15 mouse cellular contexts compared by ENCODE assay signal in genomic region chr13:114636731-114637130, GRCm38 (mm10).
A peak's percentile ranks its signal among the peaks of the same experiment; 100 is the strongest.
DNase-seq lines count a peak whose midpoint lies in the region; ATAC-seq lines count a peak whose summit lies in the region.
"Had no signal": no experiment of that assay in that cellular context is flagged by ENCODE, and none has a peak within 500 bp of the region (broad histone marks: within the 10 kb centered on the region; RNA-seq: fewer than 3 reads in every experiment).

No protein-coding gene starts in this region.

- 84% methylated on average over 4 of the region's 4 CpGs for WGBS in kidney, embryonic 15.5 days

- no peaks in the 10 kb centered on the region for H3K4me1 ChIP-seq in kidney, embryonic 15.5 days
- H3K4me1 ChIP-seq: embryonic facial prominence, embryonic 15.5 days; forebrain, embryonic 15.5 days; heart, embryonic 15.5 days; intestine, embryonic 15.5 days had no signal

- H3K27ac ChIP-seq in kidney, embryonic 15.5 days = no peak overlapping the region
- H3K27ac ChIP-seq: embryonic facial prominence, embryonic 15.5 days; forebrain, embryonic 15.5 days; heart, embryonic 15.5 days; intestine, embryonic 15.5 days had no signal

- H3K4me2 ChIP-seq in kidney, embryonic 15.5 days = no peak overlapping the region
- H3K4me2 ChIP-seq: embryonic facial prominence, embryonic 15.5 days; forebrain, embryonic 15.5 days; heart, embryonic 15.5 days; intestine, embryonic 15.5 days; liver, embryonic 11.5 days had no signal

- H3K36me3 ChIP-seq in kidney, embryonic 15.5 days = no peaks in the 10 kb centered on the region
- H3K36me3 ChIP-seq: embryonic facial prominence, embryonic 15.5 days; forebrain, embryonic 15.5 days; heart, embryonic 15.5 days; intestine, embryonic 15.5 days had no signal

- H3K27me3 ChIP-seq in kidney, embryonic 15.5 days = no peaks in the 10 kb centered on the region
- H3K27me3 ChIP-seq: embryonic facial prominence, embryonic 15.5 days; forebrain, embryonic 15.5 days; heart, embryonic 15.5 days; intestine, embryonic 15.5 days had no signal

- peak; percentile 17 for DNase-seq in kidney, adult 11 months
- DNase-seq in urinary bladder, postnatal 14 days (ENCODE audit: low spot score) = peak; percentile 44
- DNase-seq in urinary bladder, adult 2 months (ENCODE audit: low spot score) = no peak
- DNase-seq in gastrocnemius, adult 8-10 months (ENCODE audit: low spot score in 2 of 2) = peak; percentile 23 to 27
- DNase-seq in testis, postnatal 14 days (ENCODE audit: low spot score) = peak; percentile 38
- no peak for DNase-seq in spleen, adult 12 weeks (ENCODE audit: low spot score)
- DNase-seq: layer of hippocampus, postnatal 36 days; thymus, adult 2 months had no signal

- ATAC-seq in kidney, embryonic 15.5 days (replicated peaks; ENCODE audit: low FRiP score) = no peak
- ATAC-seq in activated CD4-positive, CD25-positive, alpha-beta regulatory T cell, adult 4 months = no peak
- ATAC-seq: forebrain, embryonic 15.5 days; intestine, embryonic 15.5 days had no signal

- no peak overlapping the region for H3K9ac ChIP-seq in kidney, embryonic 15.5 days
- H3K9ac ChIP-seq: embryonic facial prominence, embryonic 15.5 days; forebrain, embryonic 15.5 days; heart, embryonic 15.5 days; intestine, embryonic 15.5 days had no signal

- no peak overlapping the region for H3K4me3 ChIP-seq in kidney, embryonic 15.5 days (replicated peaks)
- H3K4me3 ChIP-seq: embryonic facial prominence, embryonic 15.5 days; forebrain, embryonic 15.5 days; heart, embryonic 15.5 days; intestine, embryonic 15.5 days had no signal

- H3K9me3 ChIP-seq in kidney, embryonic 15.5 days (replicated peaks) = no peaks in the 10 kb centered on the region
- H3K9me3 ChIP-seq: embryonic facial prominence, embryonic 15.5 days; forebrain, embryonic 15.5 days; heart, embryonic 15.5 days; intestine, embryonic 15.5 days had no signal

Comparison
In these comparisons a context has a peak if more than half of its experiments do, and no peak if none do; other contexts are left out.
1. DNase-seq: peak in kidney, adult 11 months (single experiment), urinary bladder, postnatal 14 days (single experiment), gastrocnemius, adult 8-10 months (2 of 2) and testis, postnatal 14 days (single experiment); none in urinary bladder, adult 2 months (single experiment) and spleen, adult 12 weeks (single experiment).